Mouse (Mus musculus) heart, adult 18-20 months (tissue): Measurements from ENCODE around the gene C1qa. TPM values are rescaled to one million over a fixed set of nuclear protein-coding genes. Genes with fewer than 3 reads are reported as not detected.

ENCODE experiments used
- DNase-seq, 2 experiments: peaks; one replicate each; pipeline ENCODE4 v3.0.0; 2021 to 2022; ENCODE audit warnings: mixed read lengths in 1 of 2
- total RNA-seq, 2 experiments: library from RNA; stranded (reverse); gene quantifications; 2 replicates each; pipeline ENCODE4 v1.2.3; 2021

Gene C1qa
- total RNA-seq, 2 experiments from 2014 or later: 44.4 to 55.2 TPM

DNA sequence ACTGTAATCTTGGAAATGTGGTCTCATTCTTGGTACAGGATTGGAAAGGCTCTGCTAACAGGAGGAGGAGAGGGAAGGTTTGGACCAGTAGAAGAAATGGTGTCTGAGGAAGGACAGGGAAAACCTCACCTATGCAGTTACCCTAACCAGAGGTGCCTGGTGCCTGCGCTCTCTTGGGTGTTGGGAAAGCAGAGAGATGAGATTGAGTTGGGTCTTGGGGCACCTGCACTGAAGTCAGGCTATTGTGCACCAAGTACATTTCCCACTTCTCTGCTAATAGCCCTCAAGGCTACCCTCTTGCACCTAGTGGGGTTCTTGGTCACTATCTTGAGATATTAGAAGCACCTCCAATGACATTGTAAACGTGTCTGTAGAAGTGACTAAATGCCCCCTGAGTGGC is 36.2 kb downstream of the C1qa start:
- no peak for DNase-seq

DNA sequence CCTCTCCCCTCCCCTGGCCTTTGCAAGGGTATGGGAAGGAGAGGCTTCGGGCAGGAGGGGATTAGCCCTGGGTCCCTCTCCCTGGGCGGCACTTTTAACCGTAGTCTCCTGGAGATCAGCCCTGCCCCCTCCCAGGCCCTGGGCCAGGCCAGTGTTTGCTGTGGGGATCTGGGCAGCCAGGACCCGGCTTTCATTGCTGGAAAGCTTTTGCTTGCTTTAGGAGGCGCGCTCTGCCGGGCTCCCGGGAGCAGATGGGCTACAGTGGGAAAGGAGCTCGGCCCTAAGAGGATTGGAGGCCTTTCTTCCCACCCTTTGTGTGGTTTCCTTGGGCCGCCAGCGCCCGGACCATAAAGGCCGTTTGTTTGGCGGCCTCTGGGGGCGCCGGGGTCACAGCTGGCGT is 36.8 kb downstream of the C1qa start:
- no peak for DNase-seq

DNA sequence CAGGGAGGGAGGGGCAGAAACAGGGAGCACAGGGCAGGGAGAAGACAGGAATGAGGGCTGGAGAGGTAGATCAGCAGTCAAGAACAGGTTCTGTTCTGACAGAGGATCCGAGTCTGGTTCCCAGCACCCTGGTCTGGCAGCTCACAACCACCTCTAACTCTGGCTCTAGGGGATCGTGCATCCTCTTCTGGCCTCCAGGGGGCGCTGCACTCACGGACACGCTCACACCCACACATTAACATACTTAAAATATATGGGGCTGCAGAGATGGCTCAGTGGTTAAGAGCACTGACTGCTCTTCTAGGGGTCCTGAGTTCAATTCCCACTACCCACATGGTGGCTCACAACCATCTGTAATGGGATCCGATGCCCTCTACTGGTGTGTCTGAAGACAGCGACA is 38.6 kb downstream of the C1qa start:
- no peak for DNase-seq

DNA sequence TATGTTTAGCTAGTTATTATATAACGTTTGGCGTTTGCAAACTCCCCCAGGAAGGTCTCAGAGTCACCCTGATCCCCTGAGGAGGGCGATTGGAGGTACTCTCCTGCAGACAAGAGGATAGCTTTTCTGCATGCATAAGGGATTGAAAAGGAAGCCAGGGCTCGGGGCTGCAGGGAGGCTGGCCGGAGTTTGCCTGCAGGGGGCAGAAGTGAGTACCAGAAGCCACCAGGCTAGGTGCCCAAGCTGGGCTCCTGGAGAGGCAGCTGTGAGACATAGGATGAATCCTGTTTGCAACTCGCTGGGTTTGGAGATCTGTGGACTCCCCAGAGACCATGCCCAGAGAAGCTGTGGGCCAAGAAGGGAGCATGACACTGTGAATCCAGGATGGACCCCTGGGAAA is 43.5 kb downstream of the C1qa start:
- DNase-seq: no peak

DNA sequence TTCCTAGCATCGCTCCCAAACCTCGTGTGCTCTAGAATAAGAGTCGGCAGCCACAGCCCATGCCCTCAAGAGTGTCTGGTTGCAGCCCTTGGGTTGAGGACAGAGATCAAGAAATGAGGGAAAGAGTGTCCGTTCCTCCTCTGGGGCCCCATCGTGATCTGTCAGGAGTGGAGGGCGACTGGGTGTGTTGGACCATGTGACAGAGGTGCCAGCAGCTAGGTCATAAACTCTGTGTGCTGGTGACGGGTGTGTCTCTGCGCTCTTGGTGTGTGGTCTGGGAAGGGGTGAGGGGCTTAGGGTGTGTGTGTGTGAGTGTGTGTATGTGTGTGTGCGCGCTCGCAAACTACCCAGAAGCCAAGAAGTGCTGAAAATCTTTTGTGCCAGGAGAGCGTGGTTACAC is 45.6 kb downstream of the C1qa start:
- DNase-seq: no peak

DNA sequence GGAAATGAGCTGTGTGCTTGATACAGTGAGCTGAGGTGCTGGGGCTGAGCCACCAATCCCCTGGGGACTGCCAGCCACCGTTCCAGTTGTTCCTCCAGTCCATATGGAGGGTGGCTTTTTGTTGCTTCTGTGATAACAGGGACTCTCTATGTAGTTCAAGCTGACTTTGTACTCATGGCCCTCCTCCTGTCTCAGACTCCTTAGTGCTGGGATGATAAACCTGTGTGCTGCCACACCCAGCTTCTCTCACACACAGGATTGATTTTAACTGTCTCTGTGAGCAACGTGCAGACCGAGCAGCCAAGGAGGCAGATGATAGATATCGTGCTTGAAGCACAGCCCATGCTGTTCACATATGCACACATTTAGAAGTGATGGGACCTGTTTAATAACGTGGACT is 46.5 kb downstream of the C1qa start:
- DNase-seq: no peak

DNA sequence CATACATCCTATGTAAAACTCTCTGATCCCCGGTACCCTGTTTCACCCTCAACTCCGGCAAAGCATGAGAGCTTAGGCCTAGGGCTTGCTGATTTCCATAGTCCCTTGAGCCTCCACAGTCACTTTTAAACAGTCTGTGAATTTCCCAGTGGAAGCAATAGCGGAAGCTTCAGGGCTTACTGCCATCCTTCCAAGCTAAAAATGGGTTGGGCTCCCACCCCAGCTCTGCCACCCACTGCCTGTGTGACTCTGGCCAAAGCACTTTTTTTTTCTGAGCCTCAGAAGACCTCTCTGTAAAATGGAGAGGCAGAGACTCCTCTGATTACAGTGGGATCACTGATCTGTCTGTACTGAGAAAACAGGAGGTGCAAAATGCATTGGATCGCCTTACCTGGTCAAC is 50.0 kb downstream of the C1qa start:
- DNase-seq: no peak

DNA sequence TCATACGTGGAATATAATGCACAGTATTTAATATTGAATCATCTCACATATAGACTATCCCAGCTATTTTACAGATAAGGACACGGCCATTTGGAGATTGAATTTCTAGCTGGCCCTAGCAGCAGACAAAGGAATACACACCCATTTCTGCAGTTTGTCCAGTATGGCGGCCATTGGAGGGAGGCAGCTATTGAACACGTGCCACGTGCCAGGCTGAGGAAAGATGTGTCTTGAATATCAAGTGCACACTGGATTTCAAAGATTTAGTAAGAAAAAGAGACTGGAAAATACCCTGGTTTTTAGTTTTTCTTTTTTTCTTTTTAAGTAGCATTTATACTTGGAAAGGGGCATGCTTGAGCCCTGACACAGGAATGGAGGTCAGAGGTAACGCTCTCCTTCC is 51.4 kb downstream of the C1qa start:
- no peak for DNase-seq

Other genes starting within 250 kb of the C1qa start
- gene Ephb2, start 62.8 kb downstream of the C1qa start, total RNA-seq: under 1 TPM; 0.89 to 0.90 TPM
- 10 to 100 TPM; 42.6 to 54.2 TPM for gene C1qb, start 12.6 kb downstream of the C1qa start, total RNA-seq
- 10 to 100 TPM; 36.9 to 41.6 TPM for gene C1qc, start 5.7 kb downstream of the C1qa start, total RNA-seq
- gene Epha8, start 58.0 kb upstream of the C1qa start, total RNA-seq: under 1 TPM in 1 of 2 experiments, not detected in 1; 0.07 TPM
- gene Zbtb40, start 150.0 kb upstream of the C1qa start, total RNA-seq: 1 to 10 TPM; 6.9 to 7.4 TPM